Mouse (Mus musculus): ENCODE measurements around the gene 2410004P03Rik.

DNA sequence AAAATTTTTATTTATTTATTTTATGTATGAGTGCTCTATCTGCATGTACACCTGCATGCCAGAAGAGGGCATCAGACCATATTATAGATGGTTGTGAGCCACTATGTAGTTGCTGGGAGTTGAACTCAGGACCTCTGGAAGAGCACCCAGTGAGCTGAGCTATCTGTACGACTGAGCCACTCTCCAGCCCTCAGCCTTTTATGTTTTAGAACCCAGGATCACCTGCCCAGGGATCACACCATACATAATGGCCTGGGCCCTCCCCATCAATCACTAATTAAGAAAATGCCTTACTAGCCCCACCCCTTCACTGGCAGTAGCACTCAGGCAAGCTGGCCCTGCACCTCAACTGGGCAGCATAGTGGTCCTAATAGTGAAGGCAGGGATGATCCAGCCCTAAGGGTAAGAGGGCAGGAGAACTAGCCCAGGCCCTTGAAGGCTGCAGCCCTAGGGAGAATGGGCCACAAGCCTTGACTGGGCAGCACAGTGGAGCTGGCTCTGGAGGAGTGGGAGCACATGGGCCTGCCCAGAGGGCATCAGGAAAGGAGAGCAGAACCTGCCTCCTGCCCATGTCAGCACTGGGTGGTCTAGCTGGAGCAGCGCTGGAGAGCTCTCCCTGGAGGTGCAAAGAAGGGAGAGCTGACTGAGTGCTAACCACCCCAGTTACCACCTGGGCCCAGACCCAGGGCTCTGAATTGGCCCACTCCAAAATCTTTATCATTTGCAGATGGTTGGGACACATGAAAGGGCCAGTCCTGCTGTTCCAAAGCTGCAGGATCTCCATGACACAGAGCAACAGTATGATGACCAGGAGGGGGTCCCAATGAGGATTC is 756 bp upstream of the 2410004P03Rik start:
- TF ChIP-seq CTCF (conservative IDR thresholded peaks at IDR 0.05; ENCODE audit: insufficient read depth, insufficient read length, low read depth, low read length) (no peak), POLR2A (IDR thresholded peaks at IDR 0.05; ENCODE audit: low read depth, low read length) (no peak)
